Mouse (Mus musculus): ENCODE measurements around the gene Lax1. TPM values are rescaled to one million over a fixed set of nuclear protein-coding genes. Genes with fewer than 3 reads are reported as not detected.

Lax1 gene
- total RNA-seq, 4 experiments from 2014 or later, result 0.45 to 0.65 (median 0.62) TPM; not detected in 1

Small RNA genes within 50 kb of the gene (microRNA-seq; reads per million reads assigned to microRNA genes)
- 0.17 to 0.53 reads per million in 2 experiments for gene Mir6903

Other genes with a start within 250 kb of the Lax1 start
- gene Snrpe, start 79.8 kb downstream of the Lax1 start, total RNA-seq (2022), result 100 to 1,000 TPM in 2 of 4 experiments, 10 to 100 TPM in 2; 98.3 to 118 (median 103) TPM
- 10 to 100 TPM in 3 of 4 experiments, 1 to 10 TPM in 1; 8.8 to 25.1 (median 17.5) TPM for gene Zbed6, start 29.2 kb downstream of the Lax1 start, total RNA-seq (2022)
- 10 to 100 TPM; 23.4 to 37.3 (median 27.2) TPM for gene Gm38394, start 28.8 kb downstream of the Lax1 start, total RNA-seq (2022)
- gene Atp2b4, start 110.9 kb upstream of the Lax1 start, total RNA-seq (2022), result 10 to 100 TPM; 32.1 to 71.7 (median 45.6) TPM
- 1 to 10 TPM; 1.0 to 2.2 (median 1.4) TPM for gene Optc, start 217.9 kb upstream of the Lax1 start, total RNA-seq (2022)
- 100 to 1,000 TPM in 1 of 4 experiments, 10 to 100 TPM in 3; 40.0 to 103 (median 53.5) TPM for gene Prelp, start 231.3 kb upstream of the Lax1 start, total RNA-seq (2022)

Measured in adrenal gland, adult 8-10 months (tissue).